Mouse (Mus musculus) thymus, postnatal 10 days (tissue): ENCODE measurements around the gene Tprn.
A peak's percentile ranks its signal among the peaks of the same experiment; 100 is the strongest.

ENCODE experiments used
- DNase-seq, 2 experiments: peaks; one replicate each; pipeline ENCODE4 v3.0.0; 2021; ENCODE audit warnings: low spot score in 2 of 2

The Tprn gene

DNA sequence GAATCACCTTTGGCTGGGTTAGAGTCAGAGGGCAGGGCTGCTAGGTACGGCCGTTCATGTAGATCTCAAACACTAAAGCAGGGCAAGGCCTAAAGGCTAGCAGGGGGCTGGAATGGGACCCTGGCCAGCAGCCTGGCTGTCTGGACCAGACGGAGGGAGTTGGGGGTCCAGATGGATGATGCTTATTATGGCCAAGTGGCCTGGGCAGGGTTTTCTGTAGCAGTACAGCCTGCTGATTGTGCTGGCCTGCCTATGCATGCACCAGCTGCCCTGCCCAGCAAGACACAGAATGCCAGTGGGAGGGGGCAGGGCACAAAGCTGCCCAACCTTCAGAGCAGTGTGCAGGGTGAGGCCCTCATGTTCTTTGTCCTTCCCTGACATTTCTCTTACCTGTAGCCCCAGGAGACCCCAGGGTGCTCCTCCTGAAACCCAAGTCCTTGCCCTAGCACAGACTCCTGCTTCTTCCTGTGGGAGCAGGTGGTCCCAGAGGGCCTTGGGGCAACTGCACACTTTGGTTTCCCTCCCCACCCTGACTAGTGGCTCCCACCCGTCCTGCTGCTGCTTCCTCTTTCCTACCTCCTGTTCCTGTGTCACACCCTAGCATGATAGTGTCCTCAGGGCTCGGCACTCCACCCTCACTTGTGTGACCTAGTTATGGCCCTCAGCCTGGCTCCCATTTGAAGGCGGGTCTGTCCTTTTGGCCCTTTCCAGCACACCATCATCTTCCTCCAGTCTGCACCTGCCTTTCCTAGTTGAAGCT is 3.7 kb downstream of the Tprn start:
- DNase-seq = no peak

GRCm38 (mm10) chr2:25266720-25267119 is 4.3 kb downstream of the Tprn start:
- DNase-seq = no peak

DNA sequence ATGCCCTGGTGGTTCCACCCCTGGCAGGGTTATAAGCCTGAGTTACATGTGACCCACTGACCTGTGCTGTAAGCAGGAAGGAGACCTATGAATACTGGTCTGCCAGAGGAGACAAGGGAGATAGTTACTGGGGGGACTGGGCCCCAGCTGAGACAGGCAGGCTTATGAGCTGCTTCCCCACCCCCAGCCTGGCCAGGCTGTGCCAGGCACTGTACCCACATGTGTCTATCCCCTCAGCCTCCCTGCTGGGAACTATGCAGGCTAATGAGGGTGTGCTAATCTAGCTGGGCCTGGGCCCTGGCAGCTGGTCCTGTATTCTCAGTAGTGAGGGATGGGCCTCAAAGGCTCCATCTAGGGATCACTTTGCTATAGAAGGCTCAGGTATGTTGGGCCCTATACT is 4.8 kb downstream of the Tprn start:
- no peak for DNase-seq

GRCm38 (mm10) chr2:25267746-25268309 is 5.4 kb downstream of the Tprn start:
- no peak for DNase-seq

DNA sequence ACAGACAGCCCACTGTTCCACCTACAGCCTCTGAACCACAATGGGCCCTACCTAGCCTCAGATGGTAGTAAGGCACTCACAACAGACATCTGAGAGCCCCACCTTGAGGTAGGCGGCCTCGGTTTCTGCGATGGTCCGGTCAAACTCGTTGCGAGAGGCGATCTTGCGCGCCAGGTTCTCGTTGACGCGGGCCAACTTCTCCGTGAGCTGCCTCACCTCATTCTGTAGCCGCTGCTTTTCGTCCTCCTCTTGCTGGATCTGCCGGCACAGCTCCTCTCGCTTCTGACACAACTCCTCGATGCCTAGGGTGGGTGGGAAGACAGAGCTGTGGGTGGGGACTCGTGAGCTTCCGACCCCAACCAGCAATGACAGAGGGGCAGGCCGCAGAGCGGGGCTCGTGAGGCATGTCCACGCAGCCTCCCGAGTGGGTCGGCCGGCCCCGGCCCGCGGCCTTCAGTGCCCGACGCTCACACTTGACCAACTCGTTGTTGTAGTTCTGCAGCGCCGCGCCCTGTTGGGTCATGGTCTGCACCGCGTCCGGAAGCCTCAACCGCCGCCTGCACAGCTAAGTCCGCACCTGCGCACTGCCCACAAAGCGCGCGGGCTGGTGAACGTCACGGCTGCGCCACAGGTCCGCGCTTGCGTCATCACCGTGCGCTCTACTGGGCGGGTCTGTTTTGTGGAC is 9.6 kb downstream of the Tprn start, which contains the start of the genes Ssna1 and Anapc2:
Gene Ssna1 (minus strand): TSS at position 612 of the 685 bp plus-strand sequence.
Gene Anapc2 (plus strand): TSS at position 652 of the 685 bp plus-strand sequence.
- DNase-seq = peak; percentile 94 to 97

DNA sequence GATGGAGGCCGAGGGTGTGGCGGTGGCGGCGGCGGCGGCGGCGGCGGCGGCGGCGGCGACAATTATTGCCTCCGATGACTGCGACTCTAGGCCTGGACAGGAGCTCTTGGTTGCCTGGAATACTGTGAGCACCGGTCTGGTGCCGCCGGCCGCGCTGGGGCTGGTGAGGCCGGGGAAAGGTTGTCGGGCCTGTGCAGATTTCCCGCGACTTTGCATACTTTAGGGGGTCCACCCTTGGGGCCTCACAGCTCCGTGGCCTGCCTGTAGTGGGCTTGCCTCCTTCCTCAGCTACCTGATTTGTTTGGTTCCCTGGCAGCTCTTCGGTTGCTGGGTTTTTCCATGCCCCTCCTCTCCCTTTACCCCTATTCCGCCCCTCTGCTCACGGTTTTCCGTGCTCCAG is 10.1 kb downstream of the Tprn start:
- DNase-seq = no peak

GRCm38 (mm10) chr2:25273010-25273409 is 10.6 kb downstream of the Tprn start:
- no peak for DNase-seq

DNA sequence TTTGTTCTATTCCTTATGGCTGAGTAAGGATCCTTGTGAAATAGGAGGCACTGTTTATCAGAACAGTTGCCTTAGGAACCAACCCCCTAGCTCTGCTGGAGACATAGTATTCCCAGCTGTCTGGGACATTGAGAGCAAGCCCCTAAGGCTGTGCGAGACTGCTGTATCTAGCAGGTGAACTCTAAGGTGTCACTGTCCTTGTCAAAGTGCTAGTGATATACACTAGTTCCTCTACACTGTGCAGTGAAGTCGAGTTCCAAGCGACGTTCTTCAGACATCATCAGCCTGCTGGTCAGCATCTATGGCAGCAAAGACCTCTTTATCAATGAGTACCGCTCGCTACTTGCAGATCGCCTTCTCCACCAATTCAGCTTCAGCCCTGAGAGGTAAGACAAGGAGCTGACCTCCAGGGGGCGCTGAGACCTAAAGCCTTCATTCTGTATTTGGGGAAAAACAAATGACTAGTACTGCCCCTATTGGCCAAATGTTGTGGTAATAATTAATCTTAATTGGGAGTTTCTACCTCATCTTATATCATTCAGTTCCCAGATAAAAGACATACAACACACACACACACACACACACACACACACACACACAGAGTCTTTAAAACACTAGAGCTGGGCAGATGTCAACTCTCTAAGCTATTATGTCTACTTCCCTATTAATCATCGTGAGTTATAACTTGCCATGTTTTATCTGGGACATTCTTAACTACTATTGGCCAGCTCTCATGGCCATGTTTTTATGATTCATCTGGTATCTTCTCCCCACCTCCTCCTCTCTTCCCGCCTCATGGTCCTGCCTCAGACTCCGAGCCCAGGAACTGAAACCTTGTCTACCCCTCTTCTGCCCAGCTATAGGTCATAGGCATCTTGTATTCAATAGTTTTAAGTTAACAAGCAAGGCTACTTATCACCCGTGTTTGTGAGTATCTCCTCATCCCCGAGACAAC is 16.8 kb downstream of the Tprn start:
- peak; percentile 54 to 78 for DNase-seq

- no peak for DNase-seq
These were observed 23.1 kb downstream of the Tprn start for GRCm38 (mm10) chr2:25285551-25285950.

DNA sequence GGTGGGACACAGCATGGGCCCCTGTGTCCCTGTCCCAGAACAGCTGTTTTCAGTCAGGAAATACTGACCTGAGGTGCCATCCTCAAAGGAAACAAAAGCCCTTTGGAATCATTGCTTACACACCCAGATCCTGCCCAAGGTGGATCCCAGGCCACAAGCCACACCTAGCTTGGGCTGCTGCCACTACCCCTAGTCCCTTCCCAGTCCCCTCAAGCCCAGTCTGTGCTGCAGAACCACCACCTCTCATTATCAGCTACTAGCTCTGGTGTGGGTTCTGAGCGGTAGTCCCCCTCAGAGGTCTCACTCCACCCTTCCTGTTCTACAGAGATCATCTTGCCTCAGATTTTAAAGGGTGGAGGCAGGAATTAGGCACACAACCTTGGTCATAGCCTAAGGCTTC is 23.9 kb downstream of the Tprn start:
- DNase-seq = no peak

DNA sequence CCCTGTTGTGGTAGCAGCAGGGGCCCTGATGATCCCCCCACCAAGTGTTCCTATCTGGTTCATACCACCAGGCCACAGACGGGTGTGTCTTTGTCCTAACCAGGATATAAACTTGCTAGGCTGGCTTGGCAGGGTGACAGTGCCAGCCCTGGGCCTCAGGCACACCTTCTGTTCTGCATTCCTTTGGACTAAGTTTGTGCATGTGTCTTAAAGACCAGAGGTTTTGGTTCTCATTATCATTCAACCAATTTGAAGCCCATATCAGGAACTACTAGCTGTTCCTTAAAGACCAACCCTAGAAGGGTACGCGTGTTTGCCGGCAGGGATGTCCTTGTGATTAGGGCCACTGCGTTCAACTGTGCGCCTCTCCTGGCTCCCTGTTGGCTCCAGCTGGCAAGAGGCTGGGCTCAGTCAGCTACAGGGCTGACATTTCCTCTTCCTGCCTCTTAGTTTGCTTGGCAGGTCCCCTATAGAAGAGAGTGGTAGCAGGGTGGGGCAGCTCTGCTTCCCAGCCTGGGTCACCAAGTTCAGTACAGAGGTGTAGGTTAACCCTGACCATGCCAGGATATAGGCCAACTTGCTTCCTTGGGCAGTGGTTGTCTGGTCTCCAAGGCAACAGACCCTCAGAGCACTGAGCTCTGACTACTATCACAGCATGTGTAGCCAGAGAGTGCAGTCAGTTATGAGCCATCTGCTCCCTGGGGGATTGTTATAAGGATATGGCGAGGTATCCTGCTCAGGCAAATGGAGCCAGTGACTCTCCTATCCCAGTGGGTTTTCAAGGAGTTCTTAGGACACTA is 24.6 kb downstream of the Tprn start:
- DNase-seq = no peak

GRCm38 (mm10) chr2:25287927-25288649 is 25.7 kb downstream of the Tprn start, which contains the start of gene Tmem210:
Tmem210 (plus strand) TSS chr2:25288145.
- DNase-seq = no peak

DNA sequence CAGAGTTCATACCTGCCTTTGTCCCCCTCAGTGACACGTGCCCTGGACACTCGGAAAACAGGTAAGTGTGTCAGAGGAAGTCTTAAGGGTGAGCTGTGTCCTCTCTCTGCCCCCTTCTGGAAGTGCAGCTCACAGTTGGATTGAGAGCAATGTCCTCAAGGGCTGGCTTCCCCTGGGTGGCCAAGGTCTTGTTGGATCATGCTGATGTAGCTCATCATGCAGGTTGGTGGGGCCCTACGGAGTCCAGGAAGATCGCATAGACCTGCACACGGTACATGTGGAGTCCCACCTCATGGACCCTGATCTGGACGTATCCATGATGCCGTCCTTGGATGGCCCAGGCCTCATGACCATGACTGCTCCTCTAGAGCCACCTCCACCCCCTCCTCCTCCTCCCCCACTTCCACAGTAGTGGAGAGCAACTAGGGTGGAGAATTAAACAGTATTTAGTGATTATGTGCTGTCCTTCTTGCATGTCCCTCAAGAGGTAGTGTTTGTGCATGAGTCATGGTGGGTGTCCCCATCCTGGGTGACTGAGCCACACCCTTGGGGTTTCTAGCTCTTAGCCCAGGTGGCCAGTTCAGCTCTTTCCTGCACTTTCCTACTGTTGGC is 26.4 kb downstream of the Tprn start:
- DNase-seq = no peak

- no peak for DNase-seq
These were observed 27.2 kb downstream of the Tprn start, which contains the start of gene Lrrc26 for GRCm38 (mm10) chr2:25289651-25290050. Lrrc26 (plus strand) TSS chr2:25289915.

GRCm38 (mm10) chr2:25290101-25290815 is 27.8 kb downstream of the Tprn start:
- DNase-seq = no peak

GRCm38 (mm10) chr2:25290816-25291130 is 28.4 kb downstream of the Tprn start:
- DNase-seq = no peak

GRCm38 (mm10) chr2:25291184-25292053 is 29.0 kb downstream of the Tprn start:
- no peak for DNase-seq

GRCm38 (mm10) chr2:25292054-25292544 is 29.7 kb downstream of the Tprn start:
- no peak for DNase-seq
